Mouse (Mus musculus) thymus, postnatal 0 days (tissue): ENCODE data around the gene Gpr18. TPM values are rescaled to one million over a fixed set of nuclear protein-coding genes. Genes with fewer than 3 reads are reported as not detected.
A peak's percentile ranks its signal among the peaks of the same experiment; 100 is the strongest.

ENCODE experiments used
- DNase-seq: peaks from one replicate; pipeline ENCODE4 v3.0.0-alpha.2; 2015; ENCODE audit warnings: low spot score
- polyA plus RNA-seq: library from polyadenylated mRNA; unstranded; fragments of >200 nt; fragmentation: Nextera tagmentation; extraction: Ambion mirVana; gene quantifications from 2 replicates; pipeline ENCODE4 v1.2.1, GENCODE M21; 2015

Gene Gpr18
- polyA plus RNA-seq, 1 experiment from 2014 or later: 5.5 TPM

DNA sequence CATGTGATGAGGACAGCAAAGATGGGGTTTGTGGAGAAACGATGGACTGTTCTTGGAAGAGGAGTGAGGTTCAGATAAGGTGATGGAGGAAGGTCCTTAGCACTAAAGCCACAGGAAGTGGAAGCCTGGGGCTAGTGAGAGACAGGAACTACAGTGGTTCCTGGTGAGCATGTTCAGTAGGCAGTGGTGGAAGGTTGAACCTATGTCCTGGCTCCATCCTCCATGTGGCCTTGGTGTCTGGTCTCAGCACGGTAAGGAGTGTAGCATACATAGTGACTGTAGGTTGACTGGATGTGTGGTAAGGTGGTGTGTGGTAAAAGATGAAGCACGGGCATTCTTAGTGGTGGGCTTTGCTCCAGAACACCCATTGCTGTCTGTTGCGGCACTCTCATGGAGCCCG is 34.3 kb upstream of the Gpr18 start:
- DNase-seq: no peak

DNA sequence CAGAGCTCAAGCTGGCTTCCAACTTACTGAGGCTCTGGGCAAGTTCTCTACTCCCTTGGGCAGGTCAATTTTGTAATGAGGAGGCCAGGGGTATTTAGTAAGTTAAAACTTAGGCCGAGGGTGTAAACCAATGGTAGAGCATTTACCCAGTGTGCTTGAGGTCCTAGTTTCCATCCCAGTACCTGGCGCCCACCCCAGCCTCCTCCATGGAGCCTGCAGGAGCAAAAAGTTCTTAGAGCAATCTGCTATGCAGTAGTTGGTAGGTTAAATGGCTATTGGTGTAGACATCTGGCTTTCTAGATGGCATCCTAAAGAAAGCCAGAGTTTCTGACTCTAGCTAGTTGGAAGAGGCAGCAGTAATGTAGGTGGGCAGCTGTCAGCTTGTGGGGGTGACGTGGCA is 33.9 kb upstream of the Gpr18 start:
- no peak for DNase-seq

DNA sequence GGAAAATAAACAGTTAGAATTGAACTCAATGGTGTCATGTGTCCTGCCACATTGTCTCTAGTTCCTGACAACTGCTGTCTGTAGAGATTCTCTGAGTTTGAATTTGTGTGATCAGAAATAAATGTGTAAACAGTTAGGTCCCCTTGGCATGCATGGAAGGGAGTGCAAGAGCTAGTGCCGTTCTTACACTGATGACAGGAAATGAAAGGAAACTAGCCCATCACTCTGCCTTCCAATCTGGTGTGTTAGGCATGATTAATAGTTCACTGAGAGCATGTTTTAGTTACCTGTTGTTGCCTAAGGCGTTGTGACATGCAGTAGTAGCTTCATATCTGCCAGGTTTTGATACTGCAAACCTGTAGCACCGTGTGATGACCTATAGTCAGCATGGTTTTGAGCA is 32.4 kb upstream of the Gpr18 start:
- no peak for DNase-seq

DNA sequence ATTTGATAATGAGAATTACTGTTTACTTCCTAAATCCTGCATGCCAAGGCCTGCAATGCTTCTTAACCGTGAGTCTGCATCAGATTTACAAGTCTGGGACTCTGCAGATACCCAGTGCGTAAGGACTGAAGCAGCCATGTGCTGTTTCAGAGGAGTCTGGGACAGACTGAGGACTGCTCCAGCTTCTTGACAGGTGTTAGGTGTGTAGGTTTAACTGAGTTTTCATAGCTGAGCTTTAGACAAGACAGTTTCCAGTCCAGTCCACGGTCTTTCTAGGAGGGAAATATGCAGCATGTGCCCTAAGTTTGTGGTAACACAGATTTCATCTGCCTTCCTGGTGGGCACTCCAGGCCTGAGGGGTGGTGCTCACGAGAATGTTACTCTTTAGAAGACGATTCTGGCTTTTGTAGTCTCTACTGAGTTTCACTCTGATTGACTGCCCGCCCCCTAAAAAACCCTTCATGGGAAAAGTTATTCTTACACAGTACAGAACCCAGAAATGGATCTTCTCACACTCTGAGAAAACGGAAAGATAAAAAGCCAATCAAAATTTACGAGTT is 31.7 kb upstream of the Gpr18 start:
- DNase-seq: no peak

DNA sequence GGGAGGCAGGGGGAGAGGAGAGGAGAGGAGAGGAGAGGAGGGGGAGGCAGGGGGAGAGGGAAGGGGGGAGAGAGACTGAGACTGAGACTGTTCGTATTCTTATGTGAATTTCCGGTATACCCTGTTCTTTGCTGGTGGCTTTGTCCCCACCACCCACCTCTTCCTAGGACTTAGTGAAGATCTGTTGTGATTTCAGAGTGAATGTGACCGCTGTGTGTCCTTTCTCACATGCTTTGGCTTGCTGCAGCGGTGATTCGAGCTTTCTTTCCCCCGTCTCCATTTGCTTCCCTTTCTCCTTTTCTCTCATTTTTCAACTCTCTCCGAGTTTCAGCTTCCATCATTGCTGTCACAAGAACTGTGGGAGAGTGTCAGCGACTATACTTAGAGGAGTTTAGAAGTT is 31.1 kb upstream of the Gpr18 start:
- no peak for DNase-seq

DNA sequence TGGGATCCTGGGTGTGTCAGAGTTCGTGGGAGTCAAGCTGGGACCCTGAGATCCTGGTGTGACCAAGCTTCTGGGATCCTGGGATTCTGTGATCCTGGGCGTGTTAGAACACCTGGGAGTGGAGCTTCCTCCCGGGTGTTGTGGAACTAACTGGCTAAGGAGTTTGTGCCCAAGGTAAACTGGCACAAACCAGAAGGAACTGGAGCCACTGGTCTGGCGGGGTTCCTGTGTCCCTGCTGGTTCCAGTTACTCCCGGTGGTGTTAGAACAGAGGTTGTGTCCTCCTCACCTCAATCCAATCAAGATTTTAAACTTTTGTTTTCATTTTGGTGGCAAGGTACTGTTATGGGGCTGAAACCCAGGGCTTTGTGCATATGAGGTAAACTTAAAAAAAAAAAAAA is 30.6 kb upstream of the Gpr18 start:
- no peak for DNase-seq

DNA sequence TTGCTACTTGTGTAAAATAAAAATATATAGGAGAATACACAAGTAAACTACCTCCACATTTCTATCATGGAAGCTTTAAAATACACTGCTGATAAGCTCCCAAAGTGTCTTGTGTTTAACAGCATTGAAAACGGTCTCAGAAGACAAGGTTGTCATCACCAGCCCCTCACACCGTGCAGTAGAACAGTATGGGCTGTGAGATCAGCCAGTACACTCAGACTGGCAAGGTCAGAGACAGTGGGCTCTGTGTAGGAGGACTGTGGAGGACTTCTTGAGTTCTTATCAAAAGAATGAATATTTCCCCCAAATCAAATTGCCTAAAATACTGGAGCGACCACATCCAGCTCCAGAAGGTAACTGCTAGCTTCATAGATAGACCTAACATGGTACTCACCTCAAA is 24.0 kb upstream of the Gpr18 start:
- DNase-seq: no peak

DNA sequence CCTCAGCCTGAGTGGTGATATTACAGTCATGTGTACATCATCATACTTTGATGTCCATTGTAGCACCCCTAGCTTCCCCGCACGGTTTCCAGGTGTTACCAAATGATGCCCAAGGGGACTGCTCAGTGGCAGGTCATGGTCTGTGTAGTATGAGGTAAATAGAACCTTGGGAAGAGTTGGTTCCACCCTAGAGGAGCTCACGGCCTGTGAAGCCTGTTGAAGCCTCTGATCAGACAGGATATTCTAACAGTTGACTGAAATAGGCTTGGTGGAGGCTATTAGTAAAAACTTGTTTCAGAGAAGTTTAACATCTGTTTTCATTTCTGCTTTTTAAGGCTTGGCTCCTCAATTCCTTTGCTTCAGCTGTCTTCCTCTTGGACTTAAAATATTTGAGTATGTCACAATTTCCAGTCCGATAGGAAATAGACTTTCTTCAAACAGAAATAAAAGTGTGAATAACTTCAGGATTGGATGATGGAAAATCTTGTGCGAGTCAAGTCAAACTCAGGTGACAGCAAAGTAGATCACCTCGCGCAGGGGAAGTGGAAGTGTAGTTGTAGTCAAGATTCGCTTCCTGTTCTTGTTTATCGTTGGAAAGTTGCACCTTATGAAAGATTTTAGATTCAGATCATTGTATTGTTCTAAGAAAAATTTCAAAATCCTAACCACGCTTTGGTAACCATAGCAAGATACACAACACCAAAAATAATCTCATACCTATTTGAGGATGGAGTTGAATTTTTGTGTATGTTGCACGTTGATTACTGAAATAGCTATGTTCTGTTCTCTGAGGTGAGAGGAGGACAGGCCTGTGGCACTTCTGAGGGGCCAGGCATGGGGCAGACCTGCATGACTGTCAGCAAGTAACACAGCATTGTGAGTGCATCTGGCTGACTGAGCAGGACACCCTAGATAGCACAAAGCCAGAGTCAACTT is 22.9 kb upstream of the Gpr18 start:
- peak; percentile 55 for DNase-seq

DNA sequence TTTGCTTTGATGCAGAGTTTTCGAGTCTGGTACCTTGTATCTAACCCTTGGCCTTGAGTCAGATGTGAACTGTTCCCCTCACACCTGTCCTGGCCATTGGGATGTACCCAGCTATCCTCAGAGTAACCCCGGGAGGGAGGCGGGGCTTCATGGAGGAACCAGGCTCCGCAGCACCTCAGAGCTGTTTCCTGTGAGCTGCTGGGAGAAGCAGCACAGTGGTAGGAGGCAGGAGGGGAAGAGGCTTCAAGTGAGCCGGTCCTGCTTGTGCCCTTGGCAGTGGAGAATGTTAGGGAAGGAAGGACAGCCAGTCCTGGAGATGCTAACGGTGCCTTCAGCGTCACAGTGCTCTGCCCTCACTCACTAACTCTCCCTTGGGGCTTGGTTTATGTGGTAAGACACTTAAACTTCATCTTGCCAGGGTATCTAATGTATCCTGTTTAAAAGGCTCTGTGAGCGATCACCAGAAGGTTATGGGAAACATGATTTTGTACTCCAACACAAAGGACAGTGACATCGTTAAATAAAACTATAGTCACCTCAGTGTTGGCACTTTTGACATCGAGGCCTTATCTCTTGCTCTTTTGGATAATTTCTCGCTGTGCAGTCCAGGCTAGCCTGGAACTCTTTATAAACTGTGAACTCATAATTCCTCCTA is 22.1 kb upstream of the Gpr18 start:
- DNase-seq: peak; percentile 30

DNA sequence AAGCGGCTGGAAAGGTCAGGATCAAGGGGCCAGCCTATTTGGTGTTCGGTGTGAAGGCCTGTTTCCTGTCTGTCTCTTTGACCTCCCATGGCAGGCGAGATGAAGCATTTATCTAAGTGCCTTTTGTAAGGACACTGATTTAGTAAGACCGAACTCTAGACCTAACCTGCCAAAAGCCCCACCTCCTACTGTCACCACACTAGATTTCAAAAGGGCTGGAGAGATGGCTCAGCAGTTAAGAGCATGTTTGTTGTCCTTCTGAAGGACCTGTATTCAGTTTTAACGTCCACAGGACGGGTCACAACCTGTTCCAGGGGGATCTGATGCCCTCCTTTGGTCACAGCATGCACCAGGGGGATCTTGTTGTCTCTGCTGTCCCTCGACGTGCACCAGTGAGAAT is 21.3 kb upstream of the Gpr18 start:
- peak; percentile 1 for DNase-seq

DNA sequence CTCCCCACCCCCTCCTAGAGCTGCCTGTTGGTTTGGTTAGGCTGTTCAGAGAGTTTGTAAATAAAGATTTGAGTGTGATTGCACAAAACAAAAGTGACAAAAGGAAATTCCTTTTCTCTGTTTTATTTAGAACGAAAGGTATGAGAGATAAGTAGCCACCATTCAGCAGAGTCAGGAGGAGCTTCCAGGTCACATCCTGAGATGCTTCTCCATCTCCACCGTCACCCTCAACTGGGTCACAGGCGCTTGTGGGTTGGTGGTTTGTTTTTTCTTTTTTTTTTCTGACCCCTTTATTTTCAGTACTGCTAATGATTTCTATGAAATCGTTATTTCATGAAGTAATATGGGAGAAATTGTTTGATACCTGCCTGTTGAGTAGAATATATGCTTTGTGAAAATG is 20.8 kb upstream of the Gpr18 start:
- DNase-seq: peak; percentile 1

DNA sequence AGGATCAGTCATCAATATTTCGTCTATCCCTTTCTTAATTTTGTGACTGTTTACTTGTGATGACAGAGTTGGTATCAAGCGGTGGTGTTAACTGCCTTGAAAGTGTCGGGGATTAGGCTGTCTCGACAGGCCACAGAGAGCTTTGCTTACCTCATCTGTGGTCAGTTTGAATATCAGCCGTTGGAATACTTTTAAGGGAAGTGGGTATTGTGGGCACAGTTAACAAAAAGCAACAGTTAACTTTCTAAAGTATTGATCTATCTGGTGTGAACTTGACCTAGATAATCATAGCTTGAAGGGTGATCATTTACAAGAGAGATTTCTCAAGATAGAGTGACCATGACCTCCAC is 19.0 kb upstream of the Gpr18 start:
- no peak for DNase-seq

DNA sequence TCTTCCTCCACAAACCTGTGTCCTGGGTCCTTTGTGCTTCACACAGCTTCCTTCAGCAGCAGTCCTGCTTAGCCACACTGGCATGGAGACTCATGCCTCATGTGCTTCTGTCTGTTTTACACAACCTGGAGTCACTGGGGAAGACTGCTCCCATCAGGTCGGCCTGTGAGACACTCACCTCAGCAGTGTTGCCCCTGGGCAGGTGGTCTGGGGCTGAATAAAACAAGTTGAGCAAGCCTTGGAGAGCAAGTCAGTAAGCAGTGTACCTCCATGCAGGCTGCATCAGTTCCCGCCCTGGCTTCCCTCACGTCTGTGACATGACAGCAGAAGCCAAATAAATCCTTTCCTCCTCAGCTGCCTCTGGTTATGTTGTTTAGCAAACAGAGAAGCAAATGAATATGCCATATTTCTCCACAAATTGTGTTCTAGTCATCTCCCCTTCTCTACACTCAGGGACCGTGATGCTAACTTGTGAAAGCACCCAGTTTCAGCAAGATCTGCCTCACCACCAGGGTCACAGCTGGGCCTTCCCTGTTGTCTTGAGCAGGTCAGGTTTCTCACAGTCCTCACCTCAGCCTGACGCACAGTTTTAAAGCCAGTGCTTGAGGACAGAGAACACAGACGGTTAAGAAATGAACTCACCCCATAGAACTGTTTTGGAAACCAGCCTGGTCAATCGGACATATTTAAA is 18.5 kb upstream of the Gpr18 start:
- DNase-seq: no peak

DNA sequence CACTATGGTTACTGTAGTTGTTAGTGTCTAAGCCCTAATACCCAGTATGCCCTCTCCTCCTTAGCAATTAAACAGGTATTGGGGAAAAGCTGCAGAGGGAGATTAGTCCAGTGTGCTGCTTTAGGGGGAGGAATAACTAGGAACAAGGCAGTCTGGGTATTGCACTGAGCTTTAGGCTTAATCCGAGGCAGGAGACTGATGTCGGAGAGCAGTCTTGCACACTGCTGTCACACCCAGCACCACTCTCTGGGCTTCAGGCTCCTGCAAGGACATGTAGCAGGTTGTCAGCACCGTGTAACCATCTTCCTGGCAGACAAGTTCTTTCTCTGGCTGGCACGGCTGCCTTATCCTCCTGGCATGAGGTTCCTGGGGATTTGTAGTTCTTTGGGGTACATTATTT is 16.6 kb upstream of the Gpr18 start:
- DNase-seq: no peak

DNA sequence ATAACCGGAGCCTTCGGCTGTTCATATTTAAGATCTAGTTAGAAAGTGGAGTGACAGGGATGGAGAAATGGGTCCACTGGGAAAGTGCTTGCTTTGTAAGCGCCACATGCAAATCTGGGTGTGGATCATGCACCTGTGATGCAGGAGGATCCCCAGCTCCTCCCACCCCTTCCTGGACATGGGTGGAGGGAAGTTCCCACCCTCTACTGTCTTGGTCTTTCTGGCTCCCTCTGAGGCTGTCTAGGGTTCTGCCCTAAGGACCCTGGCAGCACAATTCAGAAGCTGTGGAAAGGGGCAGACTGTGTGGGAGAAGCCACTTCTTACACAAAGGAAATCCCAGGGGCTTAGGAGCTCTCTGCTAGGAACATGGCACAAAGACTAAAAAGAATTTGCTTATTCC is 16.0 kb upstream of the Gpr18 start:
- DNase-seq: no peak

DNA sequence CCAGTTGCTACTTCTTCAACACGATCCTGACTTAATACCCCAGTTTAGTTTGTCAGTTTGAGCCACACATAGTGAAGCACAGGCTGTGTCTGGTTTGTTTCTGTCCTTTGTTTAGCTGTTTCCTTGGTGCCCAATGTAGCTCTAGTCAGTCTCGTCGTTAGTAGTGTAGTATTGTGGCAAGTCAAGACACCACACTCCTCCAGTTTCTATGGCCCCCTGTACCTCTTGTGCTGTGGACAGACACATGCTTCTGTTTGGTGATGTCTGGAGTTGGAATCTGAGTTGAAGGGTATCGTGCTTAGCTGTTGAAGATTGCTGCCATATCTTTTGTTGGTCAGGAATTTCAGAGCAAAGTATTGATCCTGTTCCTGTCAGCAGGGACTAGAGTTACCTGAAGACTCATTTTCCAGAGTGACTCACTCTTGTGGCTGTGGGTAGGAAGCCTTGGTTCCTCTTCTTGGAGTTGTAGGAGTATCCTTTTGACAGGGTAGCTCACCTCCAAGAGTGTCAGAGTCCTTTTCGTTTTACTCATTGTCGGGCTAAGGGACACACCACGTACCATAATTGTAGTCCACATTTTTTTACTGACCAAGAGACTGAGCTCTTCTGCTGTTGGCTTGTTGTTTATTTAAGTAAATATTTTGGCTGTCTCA is 15.3 kb upstream of the Gpr18 start:
- no peak for DNase-seq

DNA sequence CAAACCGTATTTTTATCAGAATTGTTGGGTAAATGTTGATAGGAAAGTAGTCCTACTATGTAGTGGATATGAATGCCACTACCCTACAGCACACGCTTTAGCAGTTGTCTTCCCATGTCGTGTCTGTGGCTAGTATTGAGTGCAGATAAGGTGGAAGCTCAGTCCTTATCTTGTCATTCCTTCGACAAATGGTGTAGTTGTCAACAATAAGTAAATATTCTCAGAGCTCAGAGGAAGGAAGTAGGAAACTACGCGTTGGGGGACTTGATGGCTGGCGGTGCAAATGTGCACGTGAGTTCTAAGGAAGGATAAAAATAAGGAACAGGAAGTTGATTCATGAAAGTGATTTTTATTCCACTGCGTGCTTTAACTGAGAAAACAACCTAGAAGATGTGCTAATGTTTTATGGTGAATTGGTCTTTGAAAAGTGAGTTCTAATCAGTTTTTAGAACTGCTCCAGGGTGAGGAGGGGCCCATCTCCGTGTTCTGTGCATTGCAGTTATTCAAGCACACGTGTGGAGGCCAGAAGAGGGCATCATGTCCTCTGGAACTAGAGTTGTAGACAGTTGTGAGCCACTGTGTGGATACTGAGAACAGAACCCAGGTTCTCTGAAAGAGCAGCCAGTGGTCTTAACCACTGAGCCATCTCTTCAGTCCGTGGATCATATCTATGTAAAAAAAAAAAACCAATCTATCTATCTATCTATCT is 13.8 kb upstream of the Gpr18 start:
- peak; percentile 64 for DNase-seq

DNA sequence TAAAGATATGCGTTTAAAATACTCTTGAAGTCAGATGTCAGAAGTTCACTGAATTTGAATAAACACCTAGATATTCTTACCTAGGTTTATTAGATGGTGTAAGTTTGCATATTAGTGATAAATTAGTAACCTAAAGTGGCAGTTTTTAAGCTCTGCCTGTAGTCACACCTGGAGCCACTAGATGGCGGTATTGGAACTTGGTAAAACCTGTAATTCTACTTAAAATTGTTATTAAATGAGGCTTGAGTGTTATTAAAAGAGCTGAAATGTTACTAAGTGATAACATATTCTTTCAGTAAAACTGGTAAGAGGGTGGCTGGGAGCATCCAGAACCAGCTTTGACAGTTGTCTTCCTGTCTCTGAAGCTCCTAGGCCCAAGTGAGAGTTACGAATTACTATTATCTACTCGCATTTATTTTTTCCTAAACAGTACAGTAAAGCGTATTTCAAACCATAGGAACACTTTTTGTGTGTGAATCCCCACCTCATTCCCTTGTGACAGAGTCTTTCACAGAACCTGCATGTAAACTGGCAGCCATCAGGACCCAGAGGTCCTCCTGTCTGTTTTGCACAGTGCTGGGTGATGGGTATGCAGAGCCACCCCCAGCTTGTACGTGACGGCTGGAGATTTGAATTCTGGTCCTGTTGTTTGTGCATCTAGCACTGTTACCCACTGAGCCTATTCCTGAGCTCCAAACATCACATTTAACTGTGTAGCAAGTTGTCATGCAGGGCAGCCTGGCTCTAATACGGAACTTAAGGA is 13.0 kb upstream of the Gpr18 start:
- DNase-seq: peak; percentile 75

DNA sequence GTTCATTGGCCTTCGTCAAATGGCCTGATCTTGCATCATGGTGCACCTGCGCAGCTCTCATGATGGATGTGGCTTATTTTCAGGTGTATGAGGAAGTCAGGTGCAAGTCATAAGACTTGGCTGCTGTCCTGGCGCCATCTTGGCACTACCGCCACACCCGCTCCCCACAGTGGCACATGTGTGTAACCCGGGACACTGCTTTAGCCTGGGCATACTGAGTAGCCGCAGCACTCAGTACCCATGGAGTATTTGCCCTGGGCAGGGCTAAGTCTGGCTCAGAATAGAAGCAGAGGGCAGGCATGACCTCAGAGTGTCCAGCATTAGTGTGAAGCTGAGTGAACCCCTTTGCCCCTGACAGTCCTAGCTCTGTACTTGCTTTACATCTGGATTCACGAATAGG is 11.9 kb upstream of the Gpr18 start:
- no peak for DNase-seq

DNA sequence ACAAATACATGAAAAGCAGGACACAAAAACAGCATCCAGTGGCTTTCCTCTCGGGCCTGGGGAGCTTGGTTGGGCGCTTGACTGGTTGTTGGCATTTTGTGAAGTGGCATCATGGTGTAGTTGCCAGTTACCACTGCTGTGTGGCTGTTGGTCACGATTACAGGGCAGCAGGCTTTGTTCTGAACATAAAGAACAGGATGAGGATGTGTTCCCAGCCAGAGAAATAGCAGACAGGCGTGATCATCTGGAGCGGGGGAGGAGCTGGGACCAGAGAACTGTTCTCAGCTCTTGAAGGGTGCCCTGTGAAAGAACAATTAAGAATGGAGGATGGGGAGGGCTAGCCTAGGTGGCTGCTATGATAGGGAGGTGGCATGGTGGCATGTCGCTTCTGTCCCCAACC is 11.3 kb upstream of the Gpr18 start:
- DNase-seq: no peak
